Mouse (Mus musculus) layer of hippocampus, postnatal 10 days (tissue): ENCODE results near the gene Plcxd2. TPM values are rescaled to one million over a fixed set of nuclear protein-coding genes. Genes with fewer than 3 reads are reported as not detected.
A peak's percentile ranks its signal among the peaks of the same experiment; 100 is the strongest.

Experiments used
- DNase-seq, 2 experiments: peaks; one replicate each; pipeline ENCODE4 v3.0.0; 2021; ENCODE audit warnings: low spot score in 2 of 2
- total RNA-seq, 2 experiments: library from RNA; stranded (reverse); gene quantifications; 2 replicates each; pipeline ENCODE4 v1.2.3; 2021

The Plcxd2 gene
- total RNA-seq, 2 experiments from 2014 or later: 32.8 to 34.0 TPM

DNA sequence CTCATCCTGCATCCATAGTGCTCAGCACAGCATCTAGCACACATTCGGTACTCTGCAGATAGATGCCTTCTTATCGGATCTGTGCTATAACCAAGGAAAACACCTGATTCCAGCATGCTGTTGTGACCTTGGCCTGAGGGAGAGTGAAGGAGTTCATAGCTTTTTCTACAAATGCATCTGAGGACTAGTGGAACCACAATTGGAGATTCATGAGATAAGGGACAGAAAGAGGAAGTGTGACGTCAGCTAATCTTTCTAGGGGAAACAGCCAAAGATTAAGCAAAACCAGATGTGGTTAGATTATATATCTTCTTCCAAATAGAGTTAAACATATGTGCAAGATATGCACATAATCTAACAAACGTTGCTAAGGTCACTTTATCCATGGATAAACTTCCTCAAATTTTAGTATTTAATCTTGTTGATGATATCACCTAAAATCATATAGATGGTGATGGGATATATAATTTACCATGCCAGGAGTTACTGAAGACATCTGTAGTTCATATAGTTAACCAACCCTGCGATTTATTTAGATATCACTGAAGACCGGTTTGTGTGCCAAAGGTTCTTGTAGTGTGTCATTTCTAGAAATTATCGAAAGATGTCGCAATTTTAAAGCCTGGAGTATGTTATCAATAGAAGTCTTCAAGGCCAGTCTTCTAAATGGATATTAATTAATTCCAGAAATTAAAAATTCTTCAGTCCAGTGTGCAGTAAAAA lies 67.7 kb downstream of the Plcxd2 start:
- no peak for DNase-seq

DNA sequence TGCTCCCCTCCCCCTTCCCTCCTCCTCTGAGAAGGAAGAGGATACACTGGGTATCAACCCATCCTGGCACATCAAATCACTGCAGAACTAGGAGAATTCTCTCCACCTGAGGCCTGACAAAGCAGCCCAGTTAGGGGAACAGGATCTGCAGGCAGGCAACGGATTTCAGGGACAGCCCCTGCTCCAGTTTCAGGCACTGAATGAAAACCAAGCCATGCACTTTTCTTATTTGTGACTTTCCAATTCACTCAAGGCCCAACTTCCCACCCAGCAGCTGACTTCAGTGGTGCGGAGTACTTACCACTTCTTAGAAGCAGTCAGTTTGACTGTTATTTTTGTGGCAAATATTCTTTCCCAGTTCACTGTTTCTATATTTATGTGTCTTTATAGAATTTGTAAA lies 69.3 kb downstream of the Plcxd2 start:
- no peak for DNase-seq

DNA sequence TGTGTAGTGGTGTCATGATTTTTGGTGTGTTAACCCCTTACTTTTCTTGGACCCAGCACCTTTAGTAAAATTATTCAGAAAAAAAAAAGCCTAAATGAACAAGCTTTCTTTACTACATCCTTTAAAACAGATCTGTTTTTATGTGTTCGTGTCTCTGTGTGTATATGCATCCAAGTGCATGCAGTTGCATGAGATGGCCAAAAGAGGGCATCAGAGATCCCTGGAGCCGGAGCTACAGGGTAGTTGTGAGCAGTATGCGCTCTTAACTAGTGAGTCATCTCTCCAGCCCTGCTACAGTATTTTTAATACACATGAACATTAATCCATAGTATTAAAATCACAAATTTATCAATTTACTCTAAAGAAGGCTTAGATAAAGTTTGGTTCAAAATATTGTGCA lies 70.6 kb downstream of the Plcxd2 start:
- DNase-seq: no peak

DNA sequence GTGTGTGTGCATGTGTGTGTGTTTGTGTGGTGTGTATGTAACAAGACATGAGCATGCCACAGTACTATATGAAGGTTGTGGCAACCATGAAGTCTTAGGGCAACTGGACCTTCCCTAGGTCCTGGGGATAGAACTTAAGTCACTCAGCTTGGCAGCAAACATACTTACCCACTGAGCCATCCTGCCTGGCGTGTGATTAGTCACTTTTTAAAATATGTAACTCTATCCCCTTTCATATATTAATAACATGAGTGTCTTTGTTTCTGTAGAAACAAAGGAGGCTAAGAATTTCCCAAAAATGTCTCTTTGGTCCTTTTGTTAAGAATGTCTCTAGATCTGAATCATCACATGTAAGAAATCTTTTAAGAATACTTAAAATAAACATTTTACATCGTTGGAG lies 72.6 kb downstream of the Plcxd2 start:
- DNase-seq: no peak

DNA sequence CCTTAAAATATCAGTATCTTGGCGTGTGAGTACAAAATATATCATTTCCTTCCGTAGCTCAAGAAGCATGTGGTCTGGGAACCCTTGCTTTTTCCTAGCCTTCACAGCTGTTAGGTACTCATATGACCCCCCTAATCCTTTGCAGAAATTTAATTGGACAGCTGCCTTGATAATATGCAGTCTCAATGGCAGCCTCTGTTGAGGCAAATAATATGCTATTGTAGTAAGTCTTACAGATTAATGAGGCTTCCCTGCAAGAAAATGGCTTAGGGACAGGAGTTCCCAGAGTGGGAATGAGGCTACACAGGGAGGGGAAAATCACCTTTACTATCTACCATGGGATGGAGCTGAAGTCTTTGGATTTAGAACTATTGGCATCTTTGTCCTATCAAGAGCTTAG lies 73.5 kb downstream of the Plcxd2 start:
- no peak for DNase-seq

DNA sequence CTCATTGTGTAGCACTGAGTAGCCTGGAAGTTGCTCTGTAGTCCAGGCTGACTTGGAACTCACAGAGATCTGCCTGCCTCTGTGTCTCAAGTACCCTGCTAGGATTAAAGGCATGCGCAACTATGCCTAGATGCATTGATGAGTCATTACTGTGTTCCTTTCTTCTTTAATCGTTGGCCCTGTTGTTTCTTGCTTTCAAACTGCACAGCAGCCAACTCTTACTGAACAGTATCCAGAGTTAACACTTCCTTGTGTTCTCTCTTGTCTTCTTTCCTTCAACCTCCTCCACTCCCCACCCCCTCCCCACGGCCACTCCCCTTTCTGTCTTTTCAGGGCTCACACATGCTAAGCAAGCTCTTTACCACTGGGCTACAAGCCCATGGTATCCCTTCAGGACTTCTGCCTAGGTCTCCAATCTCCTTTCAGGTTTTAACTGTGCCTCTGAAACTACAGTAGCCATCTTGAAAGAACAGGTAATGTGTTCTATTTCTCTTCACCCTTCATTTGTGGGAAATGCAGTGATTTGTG lies 74.0 kb downstream of the Plcxd2 start:
- DNase-seq: no peak

DNA sequence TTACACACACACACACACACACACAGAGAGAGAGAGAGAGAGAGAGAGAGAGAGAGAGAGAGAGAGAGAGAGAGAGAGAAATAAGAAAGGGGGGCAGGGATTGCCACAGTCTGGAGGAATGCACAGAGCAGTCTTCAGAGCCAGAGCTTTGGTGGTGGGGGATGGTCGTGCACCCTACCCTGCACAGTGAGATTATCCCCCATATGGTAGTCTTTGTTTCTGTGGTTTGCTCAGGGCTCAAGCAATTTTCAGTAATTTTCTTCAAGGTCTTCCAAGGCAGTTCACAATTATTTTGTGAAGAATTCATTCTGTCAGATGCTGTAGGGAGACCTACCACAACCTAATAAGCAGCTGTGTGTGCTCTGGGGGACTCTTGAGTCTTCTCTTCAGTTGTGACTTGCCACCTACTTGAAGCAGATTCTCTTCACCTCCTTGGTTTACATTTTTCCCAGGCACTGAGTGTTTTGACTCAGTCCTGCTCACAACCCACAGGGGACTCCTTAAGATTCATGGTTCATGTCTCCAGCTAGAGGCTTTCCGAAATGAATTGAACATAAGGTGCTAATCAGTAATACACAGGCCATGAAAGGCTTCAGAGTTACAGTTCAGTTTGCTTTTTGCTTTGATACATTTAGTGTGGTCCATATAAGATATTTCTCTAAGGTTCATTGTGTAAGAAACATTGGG lies 75.2 kb downstream of the Plcxd2 start:
- DNase-seq: no peak

DNA sequence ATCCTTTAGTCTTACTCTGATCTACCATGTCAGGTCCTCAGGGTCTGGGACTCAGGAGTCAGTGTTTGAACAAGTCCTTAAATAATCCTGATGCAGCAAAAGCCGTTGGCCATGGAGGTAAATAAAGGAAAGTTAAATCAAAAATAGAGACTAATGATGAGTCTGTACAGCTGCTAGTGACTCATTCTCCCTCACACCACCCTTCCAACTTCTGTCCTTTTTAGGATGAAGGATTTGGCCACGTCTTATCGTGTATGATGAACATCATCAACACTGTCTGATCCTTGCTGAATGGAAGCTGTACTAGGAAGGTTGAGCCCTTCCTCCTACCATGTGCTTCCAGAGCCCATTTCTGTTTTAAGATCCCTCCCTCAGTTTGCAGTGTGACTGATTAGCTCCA lies 79.7 kb downstream of the Plcxd2 start:
- DNase-seq: no peak

DNA sequence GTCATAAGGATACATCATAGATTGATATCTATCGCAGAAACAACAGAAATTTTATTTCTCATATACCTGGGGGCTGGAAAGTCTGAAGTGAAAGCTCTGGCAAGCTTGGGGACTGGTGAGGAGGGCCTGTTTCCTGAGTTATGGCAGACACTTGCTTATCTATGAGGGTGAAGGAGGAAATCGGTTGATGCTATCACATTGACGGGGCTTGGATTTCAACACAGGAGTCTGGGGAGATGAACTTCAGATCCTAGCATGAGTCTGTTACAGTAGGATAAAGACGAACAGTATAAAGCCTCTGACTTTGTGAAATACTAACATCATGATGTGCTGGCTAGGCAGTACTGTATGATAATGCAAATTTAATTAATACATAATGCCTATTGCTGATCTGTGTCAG lies 81.9 kb downstream of the Plcxd2 start:
- no peak for DNase-seq

DNA sequence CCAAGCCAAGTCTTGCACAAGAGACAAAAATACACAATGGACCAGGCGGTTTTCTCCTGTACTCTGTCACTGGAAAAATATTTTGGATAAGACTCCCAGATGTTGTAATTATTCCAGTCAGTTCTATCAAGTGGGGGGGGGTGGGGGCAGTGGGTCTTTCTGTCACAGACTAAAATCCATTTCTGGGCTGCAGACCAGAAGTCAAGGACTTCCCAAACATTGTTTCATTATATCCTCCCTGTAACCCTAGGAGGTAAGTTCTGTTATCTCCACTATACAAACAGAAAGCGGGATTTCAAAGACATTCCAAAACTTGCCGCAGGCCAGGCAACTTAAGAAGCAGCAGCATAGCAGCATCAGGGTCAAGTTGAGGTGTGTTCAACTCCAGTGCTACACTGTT lies 82.4 kb downstream of the Plcxd2 start:
- DNase-seq: no peak

DNA sequence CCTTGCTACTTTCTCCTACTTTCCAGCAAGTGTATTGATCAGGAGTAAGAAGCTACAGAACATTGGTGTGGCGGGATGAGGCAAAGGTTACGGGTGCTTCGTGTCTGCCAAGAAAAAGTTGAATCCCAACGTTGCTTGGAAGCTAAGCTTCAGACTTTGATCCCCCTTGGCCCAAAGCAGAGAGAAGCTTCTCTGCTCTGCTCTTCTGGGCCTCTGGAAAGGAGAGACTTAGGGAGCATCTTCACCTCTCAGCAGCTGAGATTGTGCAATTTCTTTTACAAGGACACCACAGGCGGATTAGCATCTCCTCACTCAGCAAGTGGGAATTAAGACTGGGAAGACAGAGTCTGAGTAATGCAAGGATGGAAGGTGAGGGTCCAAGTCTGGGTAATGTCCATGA lies 83.1 kb downstream of the Plcxd2 start:
- no peak for DNase-seq

DNA sequence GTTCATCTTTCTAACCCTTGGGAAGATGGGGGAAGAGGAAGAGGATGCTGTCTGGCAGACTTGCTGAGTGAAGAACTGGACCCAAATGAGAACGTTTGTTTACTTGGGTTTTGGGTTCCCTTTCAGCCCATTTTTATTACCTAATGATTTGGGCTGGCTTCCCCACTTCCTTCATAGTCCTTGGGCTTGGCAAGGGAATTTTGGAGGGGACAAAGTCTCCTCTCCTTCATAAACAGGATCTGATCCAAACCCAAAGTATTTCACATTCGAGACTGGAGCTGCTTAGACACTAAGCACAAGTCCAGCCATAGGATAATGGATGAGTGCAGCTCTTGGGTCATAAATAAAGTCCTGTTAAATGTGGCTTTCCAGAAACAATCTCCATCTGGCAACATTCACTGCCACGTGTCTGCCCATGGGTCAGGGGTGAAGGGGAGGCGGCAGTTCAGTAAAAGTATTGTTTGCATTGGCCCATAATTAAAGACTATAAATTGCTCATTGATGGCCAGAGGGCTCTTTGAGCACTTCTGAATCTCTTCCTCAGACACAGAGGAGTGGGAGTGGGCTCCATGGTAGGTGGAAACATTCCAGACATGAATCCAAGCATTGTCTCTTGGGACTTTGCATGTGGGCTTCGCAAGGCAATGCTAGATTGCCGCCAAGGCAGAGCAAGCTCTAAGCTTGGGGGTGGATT lies 86.1 kb downstream of the Plcxd2 start:
- DNase-seq: no peak

DNA sequence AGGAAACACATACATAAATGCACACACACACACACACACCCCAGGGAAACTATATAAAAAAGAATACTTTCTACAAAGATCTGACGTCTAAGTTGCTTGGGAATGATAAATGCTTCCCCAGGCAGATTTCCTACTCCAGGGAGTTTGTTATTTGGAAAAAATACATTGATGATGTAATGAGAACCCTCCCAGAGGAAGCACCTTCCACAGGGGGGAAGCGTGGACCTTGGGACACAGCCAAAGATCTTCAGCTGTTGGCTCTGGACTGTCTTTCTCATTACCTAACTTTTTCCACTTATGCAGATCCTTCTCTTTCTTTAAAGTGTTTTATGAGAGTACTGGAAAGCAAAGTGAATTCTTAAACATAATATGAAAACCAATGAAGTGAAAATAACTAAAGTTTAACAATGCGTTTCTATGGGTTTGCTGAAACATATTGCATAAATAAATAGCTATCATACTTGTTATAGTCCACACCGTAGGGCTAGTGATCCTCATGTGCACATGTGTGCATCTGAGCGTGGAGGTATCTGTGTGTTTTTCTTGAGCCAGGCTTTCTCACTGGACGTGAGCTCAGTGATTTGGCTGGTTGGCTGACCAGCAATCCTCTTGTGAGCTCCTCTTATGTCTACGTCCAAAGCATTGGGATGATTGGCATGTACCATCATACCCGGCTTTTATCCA lies 87.3 kb downstream of the Plcxd2 start:
- DNase-seq: no peak

DNA sequence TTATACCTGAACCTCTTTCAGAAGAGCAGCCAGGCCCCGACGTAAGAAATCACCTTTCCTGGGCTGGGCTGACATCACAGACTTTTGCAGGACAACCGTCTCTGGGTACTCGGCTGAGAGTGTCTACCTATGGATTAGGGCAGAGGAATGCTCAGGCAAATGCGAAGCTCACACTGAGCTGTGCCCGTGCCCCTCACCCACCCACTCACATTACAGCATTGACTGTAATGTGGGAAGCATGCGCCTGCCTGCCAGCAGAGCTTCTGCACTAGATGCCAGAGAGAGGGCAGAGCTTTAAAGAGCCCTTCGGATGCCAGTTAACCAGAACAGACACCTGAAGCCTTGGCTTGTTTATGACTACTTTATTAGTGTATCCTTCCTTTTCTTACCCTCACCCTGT lies 90.4 kb downstream of the Plcxd2 start:
- DNase-seq: peak; percentile 10 to 36

Other genes with a start within 250 kb of the Plcxd2 start
- gene Phldb2, start 56.6 kb downstream of the Plcxd2 start, total RNA-seq: 1 to 10 TPM; 7.4 to 10.0 TPM
- gene Cd96, start 110.0 kb upstream of the Plcxd2 start, total RNA-seq: not detected
- 10 to 100 TPM; 11.8 to 17.0 TPM for gene Gm4737, start 144.9 kb upstream of the Plcxd2 start, total RNA-seq